Mouse (Mus musculus): ENCODE data around the gene Themis3. TPM values are rescaled to one million over a fixed set of nuclear protein-coding genes. Genes with fewer than 3 reads are reported as not detected.

The Themis3 gene
- polyA plus RNA-seq, 1 experiment, result 30.1 TPM

GRCm38 (mm10) chr17:66601171-66601570 lies 6.8 kb upstream of the Themis3 start:
- 27% methylated on average over 2 of the region's 2 CpGs for WGBS
- Histone ChIP-seq H3K4me3 (ENCODE audit: low read depth, low read length) (no peak overlapping the region), H3K36me3 (ENCODE audit: control insufficient read depth, insufficient read depth, low read length) (no peaks in the 10 kb centered on the region; the same call in 1 of the 2 replicates), H3K27ac (ENCODE audit: insufficient read depth, low read depth, low read length) (peak overlapping the region; percentile 91), H3K4me1 (ENCODE audit: control insufficient read depth, insufficient read depth, insufficient read length, low read length) (peaks cover 26% of the 10 kb centered on the region; the same call in 1 of the 2 replicates), H3K27me3 (ENCODE audit: control insufficient read depth, insufficient read depth, low read length) (no peaks in the 10 kb centered on the region)
- TF ChIP-seq CTCF (IDR thresholded peaks at IDR 0.05; ENCODE audit: extremely low read depth, insufficient read length, insufficient replicate concordance, low read depth, low read length) (no peak), POLR2A (IDR thresholded peaks at IDR 0.05; ENCODE audit: low read depth, low read length) (no peak)

GRCm38 (mm10) chr17:66595867-66596266 lies 1.4 kb upstream of the Themis3 start:
- Histone ChIP-seq H3K27ac (ENCODE audit: insufficient read depth, low read depth, low read length) (peak overlapping the region; percentile 97), H3K27me3 (ENCODE audit: control insufficient read depth, insufficient read depth, low read length) (no peaks in the 10 kb centered on the region), H3K4me1 (ENCODE audit: control insufficient read depth, insufficient read depth, insufficient read length, low read length) (peaks cover 21% of the 10 kb centered on the region; the same call in 1 of the 2 replicates), H3K4me3 (ENCODE audit: low read depth, low read length) (no peak overlapping the region), H3K36me3 (ENCODE audit: control insufficient read depth, insufficient read depth, low read length) (peaks cover 8% of the 10 kb centered on the region; the same call in 1 of the 2 replicates)
- WGBS, result 21% methylated on average over 3 of the region's 3 CpGs
- TF ChIP-seq CTCF (IDR thresholded peaks at IDR 0.05; ENCODE audit: extremely low read depth, insufficient read length, insufficient replicate concordance, low read depth, low read length), result no peak
- TF ChIP-seq POLR2A (IDR thresholded peaks at IDR 0.05; ENCODE audit: low read depth, low read length), result no peak

DNA sequence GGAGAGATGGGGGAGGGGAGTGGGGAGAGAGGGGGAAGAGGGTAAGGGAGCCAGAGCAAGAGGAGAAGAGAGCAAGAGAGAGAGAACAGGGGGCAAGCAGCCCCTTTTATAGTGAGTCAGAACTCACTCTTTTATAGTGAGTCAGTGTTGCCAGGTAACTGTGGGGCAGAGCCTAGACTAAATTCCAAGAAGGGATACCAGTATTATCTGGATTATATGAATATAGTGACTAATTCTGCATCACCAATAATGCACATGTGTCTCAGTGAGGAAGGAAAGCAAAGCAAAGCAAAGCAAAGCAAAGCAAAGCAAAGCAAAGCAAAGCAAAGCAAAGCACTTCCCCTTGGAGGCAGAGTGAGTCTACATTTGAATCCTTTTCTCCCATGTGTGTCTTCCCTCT lies 835 bp upstream of the Themis3 start:
- TF ChIP-seq POLR2A (IDR thresholded peaks at IDR 0.05; ENCODE audit: low read depth, low read length), result no peak
- TF ChIP-seq CTCF (IDR thresholded peaks at IDR 0.05; ENCODE audit: extremely low read depth, insufficient read length, insufficient replicate concordance, low read depth, low read length), result no peak
- peak overlapping the region; percentile 97 for H3K27ac ChIP-seq (ENCODE audit: insufficient read depth, low read depth, low read length)

DNA sequence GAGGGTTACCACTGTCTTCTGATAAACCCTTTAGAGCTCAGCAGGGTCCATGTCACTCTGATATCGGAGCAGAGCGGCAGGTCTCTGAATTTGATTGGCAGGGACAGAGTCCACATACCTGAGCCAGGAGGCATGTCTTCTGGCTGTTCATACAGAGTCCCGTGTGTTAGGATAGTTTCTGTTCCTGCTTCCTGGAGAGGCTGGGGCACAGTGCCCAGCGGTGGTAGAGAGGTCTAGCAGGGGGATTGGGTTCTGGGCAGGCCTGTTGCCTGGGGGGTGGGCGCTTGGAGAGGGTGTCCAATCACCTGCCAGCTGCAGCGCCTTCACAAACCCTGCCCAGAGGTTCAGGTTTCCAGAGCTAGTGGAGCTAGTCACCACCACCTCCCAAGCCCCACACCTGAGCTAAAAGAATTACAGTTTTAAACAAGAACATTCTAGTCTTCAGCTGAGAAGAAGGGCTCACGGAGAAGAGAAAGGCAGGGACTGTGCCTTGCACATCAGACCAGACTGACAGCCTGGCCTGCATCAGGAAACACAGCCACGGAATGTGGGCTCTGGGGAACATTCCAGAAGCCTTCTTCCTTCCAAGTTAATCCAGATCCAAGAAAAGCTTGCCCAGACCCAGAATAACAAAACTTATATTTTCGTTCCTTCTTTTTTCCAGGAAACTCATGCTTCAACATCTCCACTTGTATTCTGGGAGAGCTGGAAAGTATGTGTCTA lies 3.9 kb downstream of the Themis3 start:
- Histone ChIP-seq H3K4me3 (ENCODE audit: low read depth, low read length) (peak overlapping the region; percentile 59), H3K36me3 (ENCODE audit: control insufficient read depth, insufficient read depth, low read length) (peaks cover 42% of the 10 kb centered on the region), H3K27me3 (ENCODE audit: control insufficient read depth, insufficient read depth, low read length) (no peaks in the 10 kb centered on the region), H3K27ac (ENCODE audit: insufficient read depth, low read depth, low read length) (peak overlapping the region; percentile 86), H3K4me1 (ENCODE audit: control insufficient read depth, insufficient read depth, insufficient read length, low read length) (peaks cover 5% of the 10 kb centered on the region; the same call in 1 of the 2 replicates)
- no peak for TF ChIP-seq POLR2A (IDR thresholded peaks at IDR 0.05; ENCODE audit: low read depth, low read length)
- TF ChIP-seq CTCF (IDR thresholded peaks at IDR 0.05; ENCODE audit: extremely low read depth, insufficient read length, insufficient replicate concordance, low read depth, low read length), result no peak
- WGBS, result 21% methylated on average over 9 of the region's 9 CpGs

More for the DNA sequence above, 835 bp upstream of the Themis3 start:
- peak overlapping the region; percentile 42 for H3K4me3 ChIP-seq (ENCODE audit: low read depth, low read length)
- H3K27me3 ChIP-seq (ENCODE audit: control insufficient read depth, insufficient read depth, low read length), result no peaks in the 10 kb centered on the region
- H3K36me3 ChIP-seq (ENCODE audit: control insufficient read depth, insufficient read depth, low read length), result peaks cover 8% of the 10 kb centered on the region; the same call in 1 of the 2 replicates
- peaks cover 19% of the 10 kb centered on the region; the same call in 1 of the 2 replicates for H3K4me1 ChIP-seq (ENCODE audit: control insufficient read depth, insufficient read depth, insufficient read length, low read length)

- H3K36me3 ChIP-seq (ENCODE audit: control insufficient read depth, insufficient read depth, low read length), result peaks cover 44% of the 10 kb centered on the region
- H3K4me1 ChIP-seq (ENCODE audit: control insufficient read depth, insufficient read depth, insufficient read length, low read length), result peaks cover 3% of the 10 kb centered on the region; the same call in 1 of the 2 replicates
- peak overlapping the region; percentile 86 for H3K27ac ChIP-seq (ENCODE audit: insufficient read depth, low read depth, low read length)
- TF ChIP-seq CTCF (IDR thresholded peaks at IDR 0.05; ENCODE audit: extremely low read depth, insufficient read length, insufficient replicate concordance, low read depth, low read length), result no peak
- TF ChIP-seq POLR2A (IDR thresholded peaks at IDR 0.05; ENCODE audit: low read depth, low read length), result no peak
- WGBS, result 25% methylated on average over 8 of the region's 8 CpGs
- H3K27me3 ChIP-seq (ENCODE audit: control insufficient read depth, insufficient read depth, low read length), result no peaks in the 10 kb centered on the region
- H3K4me3 ChIP-seq (ENCODE audit: low read depth, low read length), result peak overlapping the region; percentile 59
These were observed 4.6 kb downstream of the Themis3 start for GRCm38 (mm10) chr17:66589864-66590263.

DNA sequence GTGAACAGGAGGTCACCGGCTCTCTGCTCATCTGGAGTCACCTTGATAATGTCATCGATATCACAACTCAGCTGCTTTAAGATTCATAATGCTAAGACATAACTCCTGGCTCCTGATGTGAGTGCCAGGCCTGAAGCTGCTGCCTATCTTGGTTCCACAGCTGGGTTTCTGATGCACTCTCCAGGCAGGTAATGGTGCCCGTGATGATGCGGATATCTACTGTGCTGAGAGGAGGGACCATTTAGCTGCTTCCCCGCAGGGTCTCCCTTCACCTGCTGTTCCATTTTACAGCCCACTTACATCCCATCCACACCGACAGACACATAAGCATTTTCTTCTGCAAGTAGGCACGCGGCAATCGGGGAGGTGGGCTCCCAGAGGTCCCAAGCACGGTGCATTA lies 7.7 kb downstream of the Themis3 start:
- TF ChIP-seq CTCF (IDR thresholded peaks at IDR 0.05; ENCODE audit: extremely low read depth, insufficient read length, insufficient replicate concordance, low read depth, low read length) (no peak), POLR2A (IDR thresholded peaks at IDR 0.05; ENCODE audit: low read depth, low read length) (no peak)
- WGBS, result 94% methylated on average over 10 of the region's 10 CpGs
- Histone ChIP-seq H3K4me1 (ENCODE audit: control insufficient read depth, insufficient read depth, insufficient read length, low read length) (peaks cover 3% of the 10 kb centered on the region; the same call in 1 of the 2 replicates), H3K4me3 (ENCODE audit: low read depth, low read length) (no peak overlapping the region), H3K27ac (ENCODE audit: insufficient read depth, low read depth, low read length) (no peak overlapping the region), H3K27me3 (ENCODE audit: control insufficient read depth, insufficient read depth, low read length) (no peaks in the 10 kb centered on the region), H3K36me3 (ENCODE audit: control insufficient read depth, insufficient read depth, low read length) (peaks cover 45% of the 10 kb centered on the region)

GRCm38 (mm10) chr17:66586078-66586477 lies 8.3 kb downstream of the Themis3 start:
- H3K4me3 ChIP-seq (ENCODE audit: low read depth, low read length), result no peak overlapping the region
- H3K27ac ChIP-seq (ENCODE audit: insufficient read depth, low read depth, low read length), result no peak overlapping the region
- H3K36me3 ChIP-seq (ENCODE audit: control insufficient read depth, insufficient read depth, low read length), result peaks cover 43% of the 10 kb centered on the region
- peaks cover 3% of the 10 kb centered on the region; the same call in 1 of the 2 replicates for H3K4me1 ChIP-seq (ENCODE audit: control insufficient read depth, insufficient read depth, insufficient read length, low read length)
- no peaks in the 10 kb centered on the region for H3K27me3 ChIP-seq (ENCODE audit: control insufficient read depth, insufficient read depth, low read length)
- TF ChIP-seq CTCF (IDR thresholded peaks at IDR 0.05; ENCODE audit: extremely low read depth, insufficient read length, insufficient replicate concordance, low read depth, low read length) (no peak), POLR2A (IDR thresholded peaks at IDR 0.05; ENCODE audit: low read depth, low read length) (no peak)
- 89% methylated on average over 13 of the region's 13 CpGs for WGBS

Measured in small intestine, adult 2 months (tissue).